ENCODE assay signal across 8 mouse cellular contexts in the genomic region with DNA sequence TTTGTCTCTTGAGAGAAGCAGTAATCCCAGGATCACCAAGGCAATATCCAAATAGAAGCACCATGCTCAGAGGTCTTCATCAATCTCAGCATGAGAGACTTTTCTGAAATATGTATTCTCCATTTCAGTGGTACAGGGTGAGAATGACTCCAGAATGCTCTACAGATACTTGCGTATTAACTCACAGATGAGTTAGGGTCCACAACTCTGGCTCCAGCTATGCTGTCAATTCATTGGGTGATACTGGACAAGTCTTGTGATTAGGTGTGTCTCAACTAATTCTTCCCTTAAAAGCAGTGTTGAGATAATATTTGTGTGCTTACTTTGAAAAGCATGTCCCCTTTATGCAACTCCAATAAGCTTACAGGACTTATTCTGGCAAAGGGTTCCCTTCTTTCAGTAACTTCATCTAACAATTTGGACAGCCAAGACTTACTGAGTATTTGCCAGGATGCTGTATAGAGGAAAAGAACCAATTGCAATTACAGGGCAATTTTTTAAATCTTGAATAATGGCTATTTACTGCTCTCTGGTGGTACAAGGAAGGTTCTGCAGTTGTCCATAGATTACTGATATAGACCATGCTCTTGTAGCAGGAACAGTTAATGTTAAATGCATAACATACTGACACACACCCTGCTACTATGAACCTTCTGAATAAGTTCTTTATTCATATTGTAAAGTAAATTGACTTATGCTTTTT.
DNase-seq lines count a peak whose midpoint lies in the region; ATAC-seq and TF ChIP-seq lines count a peak whose summit lies in the region.

No protein-coding gene starts in this region.

- H3K27me3 ChIP-seq in heart, adult 2 months (ENCODE audit: control insufficient read depth, insufficient read depth, low read length), result no peaks in the 10 kb centered on the region
- no peaks in the 10 kb centered on the region for H3K27me3 ChIP-seq in heart, embryonic 10.5 days (ENCODE audit: insufficient read depth, poor library complexity, severe bottlenecking)
- H3K27me3 ChIP-seq in lung, embryonic 15.5 days, result no peaks in the 10 kb centered on the region
- no peaks in the 10 kb centered on the region for H3K27me3 ChIP-seq in forebrain, embryonic 14.5 days (replicated peaks; ENCODE audit: control insufficient read depth, insufficient read depth, low read length)

- H3K4me1 ChIP-seq in heart, adult 2 months (ENCODE audit: control insufficient read depth, insufficient read depth, low read length), result no peaks in the 10 kb centered on the region
- no peaks in the 10 kb centered on the region for H3K4me1 ChIP-seq in heart, embryonic 10.5 days
- H3K4me1 ChIP-seq in lung, embryonic 15.5 days, result no peaks in the 10 kb centered on the region
- no peaks in the 10 kb centered on the region for H3K4me1 ChIP-seq in forebrain, embryonic 14.5 days (ENCODE audit: control insufficient read depth, insufficient read depth, low read length)

- intact Hi-C loops in heart, adult 2 months (cut with DNase I), result no loop called here
- intact Hi-C loops in gastrocnemius, postnatal 14 days (cut with DNase I; ENCODE audit: low total_unique reads), result loop anchor here (5.0 kb wide), 1 partner anchor 545 kb away; no protein-coding TSS in a partner anchor

- TF ChIP-seq CTCF in heart, adult 2 months (IDR thresholded peaks at IDR 0.05), result peak; percentile 59

- no peak for TF ChIP-seq POLR2A in heart, adult 2 months (IDR thresholded peaks at IDR 0.05; ENCODE audit: insufficient read depth, low read depth, low read length)

- H3K9ac ChIP-seq in heart, adult 2 months (ENCODE audit: low read depth, low read length), result no peak overlapping the region
- no peak overlapping the region for H3K9ac ChIP-seq in lung, embryonic 15.5 days
- H3K9ac ChIP-seq in forebrain, embryonic 14.5 days (ENCODE audit: low read length), result no peak overlapping the region

- no peak for TF ChIP-seq EP300 in heart, adult 2 months (IDR thresholded peaks at IDR 0.05; ENCODE audit: insufficient read depth, low read depth, low read length)

- H3K79me2 ChIP-seq in heart, adult 2 months (replicated peaks; ENCODE audit: control insufficient read depth, insufficient read depth, low read length), result no peaks in the 10 kb centered on the region

- no peak overlapping the region for H3K4me2 ChIP-seq in lung, embryonic 15.5 days
- H3K4me2 ChIP-seq in forebrain, embryonic 14.5 days (ENCODE audit: low read length), result no peak overlapping the region

- H3K27ac ChIP-seq in heart, adult 2 months, result no peak overlapping the region
- H3K27ac ChIP-seq in heart, embryonic 10.5 days, result no peak overlapping the region
- H3K27ac ChIP-seq in lung, embryonic 15.5 days, result no peak overlapping the region
- H3K27ac ChIP-seq in forebrain, embryonic 14.5 days (ENCODE audit: low read depth, low read length), result no peak overlapping the region

- H3K9me3 ChIP-seq in heart, embryonic 10.5 days, result no peaks in the 10 kb centered on the region
- no peaks in the 10 kb centered on the region for H3K9me3 ChIP-seq in lung, embryonic 15.5 days
- H3K9me3 ChIP-seq in forebrain, embryonic 14.5 days (replicated peaks; ENCODE audit: control insufficient read depth, low read length), result no peaks in the 10 kb centered on the region

- no peaks in the 10 kb centered on the region for H3K36me3 ChIP-seq in heart, adult 2 months (ENCODE audit: control insufficient read depth, insufficient read depth, low read length)
- H3K36me3 ChIP-seq in heart, embryonic 10.5 days, result no peaks in the 10 kb centered on the region
- no peaks in the 10 kb centered on the region for H3K36me3 ChIP-seq in lung, embryonic 15.5 days
- no peaks in the 10 kb centered on the region for H3K36me3 ChIP-seq in forebrain, embryonic 14.5 days (ENCODE audit: control insufficient read depth, insufficient read depth, low read length)

- peak; percentile 31; the same call in 1 of the 2 replicates for ATAC-seq in lung, embryonic 15.5 days (ENCODE audit: borderline replicate concordance, extremely low read depth, low FRiP score, low TSS enrichment)
- peak; percentile 77 for ATAC-seq in forebrain, embryonic 14.5 days

- H3K4me3 ChIP-seq in heart, adult 2 months, result no peak overlapping the region
- no peak overlapping the region for H3K4me3 ChIP-seq in heart, embryonic 10.5 days
- no peak overlapping the region for H3K4me3 ChIP-seq in lung, embryonic 15.5 days
- H3K4me3 ChIP-seq in forebrain, embryonic 14.5 days (ENCODE audit: low read depth, low read length), result no peak overlapping the region

- no peak for DNase-seq in heart, adult 2 months
- DNase-seq in heart, embryonic 10.5 days (ENCODE audit: low spot score), result no peak
- DNase-seq in lung, postnatal 14 days, result no peak
- peak; percentile 80 for DNase-seq in forebrain, embryonic 14.5 days (ENCODE audit: low spot score)
- DNase-seq in retina, embryonic 14.5 days (ENCODE audit: low spot score), result peak; percentile 53
- DNase-seq in adrenal gland, postnatal 36 days, result no peak
- no peak for DNase-seq in gastrocnemius, postnatal 14 days

- WGBS in heart, adult 2 months, result 94% methylated on average over 1 of the region's 1 CpGs
- 87% methylated on average over 1 of the region's 1 CpGs for WGBS in heart, embryonic 10.5 days
- 59% methylated on average over 1 of the region's 1 CpGs for WGBS in lung, embryonic 15.5 days
- 98% methylated on average over 1 of the region's 1 CpGs for WGBS in forebrain, embryonic 14.5 days

Comparison
In these comparisons a context has a peak if more than half of its experiments do, and no peak if none do; other contexts are left out.
1. DNase-seq: peak in forebrain, embryonic 14.5 days (single experiment) and retina, embryonic 14.5 days (single experiment); none in heart, adult 2 months (0 of 2), heart, embryonic 10.5 days (single experiment), lung, postnatal 14 days (single experiment), adrenal gland, postnatal 36 days (0 of 2) and gastrocnemius, postnatal 14 days (single experiment).